19 mouse cellular contexts compared by ENCODE assay signal in the genomic region with DNA sequence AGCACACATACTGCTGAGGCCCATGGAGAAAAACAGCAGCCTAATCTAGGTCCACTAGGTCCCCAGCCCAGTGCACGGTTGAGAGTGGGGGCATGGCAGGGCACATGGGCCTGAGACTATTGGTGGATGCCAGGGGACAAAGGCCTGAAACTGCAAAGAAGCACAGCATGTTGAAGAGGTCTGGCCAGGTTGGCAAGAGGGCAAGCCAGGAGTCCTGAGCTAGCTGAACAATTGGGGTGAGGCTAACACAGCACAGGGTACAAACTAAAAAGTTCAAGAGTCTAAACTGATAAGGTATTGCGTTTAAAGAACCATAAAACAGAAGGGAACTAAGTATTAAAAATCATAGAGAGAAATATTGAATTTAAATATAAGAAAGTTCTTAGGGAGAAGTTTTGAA.
"Had no signal": no experiment of that assay in that cellular context is flagged by ENCODE, and none has a peak within 500 bp of the region (broad histone marks: within the 10 kb centered on the region; RNA-seq: fewer than 3 reads in every experiment).

No protein-coding gene starts in this region.

- H3K36me3 ChIP-seq: lung, embryonic 15.5 days; midbrain, embryonic 13.5 days; midbrain, embryonic 15.5 days; neural tube, embryonic 12.5 days; stomach, embryonic 15.5 days had no signal

- H3K4me3 ChIP-seq: lung, embryonic 15.5 days; megakaryocyte, embryonic 14.5 days; midbrain, embryonic 13.5 days; midbrain, embryonic 15.5 days; neural tube, embryonic 12.5 days; stomach, embryonic 15.5 days had no signal

- H3K9ac ChIP-seq: liver, postnatal 0 days; lung, embryonic 15.5 days; midbrain, embryonic 13.5 days; midbrain, embryonic 15.5 days; neural tube, embryonic 12.5 days; stomach, embryonic 15.5 days had no signal

- H3K9me3 ChIP-seq: stomach, embryonic 15.5 days had no signal

- H3K4me1 ChIP-seq: lung, embryonic 15.5 days; megakaryocyte, embryonic 14.5 days; midbrain, embryonic 13.5 days; midbrain, embryonic 15.5 days; neural tube, embryonic 12.5 days; stomach, embryonic 15.5 days had no signal

- H3K27me3 ChIP-seq: lung, embryonic 15.5 days; midbrain, embryonic 13.5 days; midbrain, embryonic 15.5 days; neural tube, embryonic 12.5 days; stomach, embryonic 15.5 days had no signal

- H3K4me2 ChIP-seq: lung, embryonic 15.5 days; midbrain, embryonic 11.5 days; midbrain, embryonic 13.5 days; midbrain, embryonic 15.5 days; neural tube, embryonic 12.5 days; stomach, embryonic 15.5 days had no signal

- ATAC-seq: liver, postnatal 0 days; lung, postnatal 0 days; midbrain, embryonic 13.5 days; midbrain, embryonic 15.5 days had no signal

- DNase-seq: liver, postnatal 0 days; lung, adult 2 months; lung, postnatal 14 days; lung, postnatal 36 days; right cerebral cortex, postnatal 14 days; spleen, adult 18-20 months; thymus, adult 2 months; thymus, postnatal 25 days; thymus, postnatal 4 days had no signal

- H3K27ac ChIP-seq: lung, embryonic 15.5 days; macrophage; midbrain, embryonic 13.5 days; midbrain, embryonic 15.5 days; neural tube, embryonic 12.5 days; stomach, embryonic 15.5 days; stomach, postnatal 0 days had no signal
